Mouse (Mus musculus) large intestine, adult 2 months (tissue): Measurements from ENCODE around the gene Slc25a45. TPM values are rescaled to one million over a fixed set of nuclear protein-coding genes. Genes with fewer than 3 reads are reported as not detected.
A peak's percentile ranks its signal among the peaks of the same experiment; 100 is the strongest.

Source experiments
- DNase-seq: peaks from one replicate; pipeline ENCODE4 v3.0.0-alpha.2; 2012; ENCODE audit warnings: low read depth, low spot score
- WGBS: fragments of 180-500 bp; shearing (Covaris S2); methylation state at CpG from one replicate; pipeline ENCODE4 v1.1.7; 2018; 5-methylcytosine and 5-hydroxymethylcytosine counted together
- polyA plus RNA-seq: library from polyadenylated mRNA; depleted of rRNA; stranded (reverse); fragments of >200 nt; gene quantifications from 2 replicates; pipeline ENCODE4 v1.2.3, GENCODE M21; 2012

Slc25a45 gene
- polyA plus RNA-seq, 1 experiment, result 16.0 TPM

GRCm38 (mm10) chr19:5885838-5886237 lies 8.2 kb downstream of the Slc25a45 start:
- DNase-seq, result no peak
- 66% methylated on average over 4 of the region's 4 CpGs for WGBS

GRCm38 (mm10) chr19:5887234-5887815 lies 9.7 kb downstream of the Slc25a45 start:
- DNase-seq, result no peak

GRCm38 (mm10) chr19:5889211-5889610 lies 11.6 kb downstream of the Slc25a45 start:
- 27% methylated on average over 4 of the region's 4 CpGs for WGBS
- DNase-seq, result no peak

More at GRCm38 (mm10) chr19:5887234-5887815, 9.7 kb downstream of the Slc25a45 start:
- WGBS, result 67% methylated on average over 3 of the region's 3 CpGs

GRCm38 (mm10) chr19:5891521-5892258 lies 14.1 kb downstream of the Slc25a45 start:
- 91% methylated on average over 12 of the region's 12 CpGs for whole genome bisulfite sequencing
- no peak for DNase-seq

GRCm38 (mm10) chr19:5892262-5892661 lies 14.7 kb downstream of the Slc25a45 start:
- no peak for DNase-seq
- 92% methylated on average over 7 of the region's 7 CpGs for WGBS

GRCm38 (mm10) chr19:5892735-5893134 lies 15.1 kb downstream of the Slc25a45 start:
- WGBS, result 95% methylated on average over 13 of the region's 13 CpGs
- no peak for DNase-seq

GRCm38 (mm10) chr19:5893282-5894001 lies 15.8 kb downstream of the Slc25a45 start:
- no peak for DNase-seq
- 9% methylated on average over 31 of the region's 31 CpGs for WGBS

GRCm38 (mm10) chr19:5894002-5894678 lies 16.5 kb downstream of the Slc25a45 start, which contains the start of gene Tigd3:
Tigd3 (minus strand) TSS chr19:5894149.
- under 1% methylated on average over 36 of the region's 36 CpGs for WGBS

GRCm38 (mm10) chr19:5907275-5907674 lies 29.7 kb downstream of the Slc25a45 start:
- 50% methylated on average over 3 of the region's 3 CpGs for WGBS
- DNase-seq, result no peak

More at GRCm38 (mm10) chr19:5894002-5894678, 16.5 kb downstream of the Slc25a45 start, which contains the start of gene Tigd3:
- no peak for DNase-seq

- DNase-seq, result no peak
- 47% methylated on average over 6 of the region's 6 CpGs for WGBS
Observed at GRCm38 (mm10) chr19:5910221-5910620, 32.6 kb downstream of the Slc25a45 start.

- 2% methylated on average over 14 of the region's 14 CpGs for WGBS
- DNase-seq, result no peak
Observed at GRCm38 (mm10) chr19:5911430-5912102, 34.0 kb downstream of the Slc25a45 start.

GRCm38 (mm10) chr19:5912103-5913006 lies 34.7 kb downstream of the Slc25a45 start:
- peak; percentile 99 for DNase-seq
- under 1% methylated on average over 59 of the region's 59 CpGs for WGBS

GRCm38 (mm10) chr19:5913007-5913719 lies 35.6 kb downstream of the Slc25a45 start, which contains the start of gene Dpf2:
Dpf2 (minus strand) TSS chr19:5913010.
- no peak for DNase-seq
- WGBS, result 8% methylated on average over 13 of the region's 13 CpGs

GRCm38 (mm10) chr19:5921715-5922114 lies 44.1 kb downstream of the Slc25a45 start:
- DNase-seq, result no peak
- WGBS, result 22% methylated on average over 9 of the region's 9 CpGs

- DNase-seq, result no peak
- 67% methylated on average over 15 of the region's 15 CpGs for WGBS
Observed at GRCm38 (mm10) chr19:5922119-5922942, 44.7 kb downstream of the Slc25a45 start.

GRCm38 (mm10) chr19:5922963-5923362 lies 45.4 kb downstream of the Slc25a45 start:
- WGBS, result 95% methylated on average over 3 of the region's 3 CpGs
- no peak for DNase-seq
